Mouse (Mus musculus) stomach, postnatal 0 days (tissue): ENCODE measurements around the gene Kng1.

Experiments
- CTCF ChIP-seq: IDR thresholded peaks from 2 replicates; pipeline ENCODE4 v1.5.1; 2016; ENCODE audit warnings: antibody characterized with exemption, low read depth, mild to moderate bottlenecking, moderate library complexity
- EP300 ChIP-seq: optimal IDR thresholded peaks from 2 replicates; pipeline ENCODE3; 2016; ENCODE audit warnings: antibody characterized with exemption

DNA sequence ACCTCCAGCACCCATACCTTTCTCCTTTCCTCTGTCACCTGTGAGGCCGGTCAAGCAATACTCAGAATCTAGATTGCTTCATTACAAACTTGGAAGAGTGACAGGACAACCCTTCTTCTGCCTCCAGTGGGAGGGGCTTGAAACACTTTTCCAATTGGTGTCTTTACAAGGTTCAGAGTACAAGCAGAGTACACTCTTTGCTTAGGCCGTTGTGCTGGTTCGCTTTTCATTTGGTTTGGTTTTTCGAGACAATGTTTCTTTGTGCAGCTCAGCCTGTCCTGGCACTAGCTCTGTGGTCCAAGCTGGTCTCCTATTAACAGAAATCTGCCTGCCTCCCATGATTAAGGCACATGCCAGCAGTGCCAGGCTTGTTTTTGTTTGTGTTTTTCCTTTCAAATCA is 18.4 kb upstream of the Kng1 start:
- TF ChIP-seq CTCF (no peak), EP300 (no peak)
